Mouse (Mus musculus): ENCODE results near the gene Zmiz1. TPM values are rescaled to one million over a fixed set of nuclear protein-coding genes. Genes with fewer than 3 reads are reported as not detected.

Gene Zmiz1
- total RNA-seq, 2 experiments from 2014 or later = 27.4 to 34.5 TPM

DNA sequence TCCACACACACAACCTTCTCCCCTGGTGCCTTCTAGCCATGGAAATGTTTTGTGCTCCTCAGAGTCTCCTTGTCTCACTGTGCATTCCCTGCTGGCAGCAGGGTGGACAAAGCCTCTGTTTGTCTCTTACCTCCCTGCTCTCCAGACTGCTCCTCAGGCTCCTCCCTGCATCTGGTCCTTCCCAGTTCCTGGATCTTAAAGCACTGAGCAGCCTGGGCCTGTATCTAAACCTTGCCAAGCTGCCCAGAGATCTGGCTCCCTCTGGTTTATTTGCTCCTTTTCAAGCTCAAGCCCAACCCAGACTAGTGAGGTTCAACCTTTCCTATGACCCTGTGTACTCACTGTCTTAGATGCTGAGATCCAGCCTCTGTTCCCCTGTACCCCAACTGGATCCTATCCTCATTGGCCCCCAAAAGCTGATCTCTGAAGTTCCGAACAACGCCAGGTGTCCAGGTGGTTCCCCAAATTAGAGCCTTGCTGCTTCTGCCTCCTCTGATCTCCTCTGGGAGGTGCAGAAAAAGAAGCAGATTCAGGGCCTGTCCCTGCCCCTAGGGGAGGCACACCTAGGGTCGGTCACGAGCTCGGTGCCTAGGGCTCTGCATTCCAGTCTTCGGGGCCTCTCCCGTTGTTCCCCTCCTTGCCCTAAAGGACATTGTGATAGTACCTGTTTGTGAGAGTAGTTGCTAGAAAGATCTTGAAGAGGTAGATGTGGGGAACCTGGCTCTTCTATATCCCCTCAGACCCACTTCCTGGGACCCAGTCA lies 171.8 kb downstream of the Zmiz1 start:
- DNase-seq = no peak
- intact Hi-C loops (cut with DNase I) = no loop called here
- TF ChIP-seq CTCF (IDR thresholded peaks at IDR 0.05) = no peak
- H3K27ac ChIP-seq = peak overlapping the region; percentile 66
- H3K4me3 ChIP-seq = no peak overlapping the region

DNA sequence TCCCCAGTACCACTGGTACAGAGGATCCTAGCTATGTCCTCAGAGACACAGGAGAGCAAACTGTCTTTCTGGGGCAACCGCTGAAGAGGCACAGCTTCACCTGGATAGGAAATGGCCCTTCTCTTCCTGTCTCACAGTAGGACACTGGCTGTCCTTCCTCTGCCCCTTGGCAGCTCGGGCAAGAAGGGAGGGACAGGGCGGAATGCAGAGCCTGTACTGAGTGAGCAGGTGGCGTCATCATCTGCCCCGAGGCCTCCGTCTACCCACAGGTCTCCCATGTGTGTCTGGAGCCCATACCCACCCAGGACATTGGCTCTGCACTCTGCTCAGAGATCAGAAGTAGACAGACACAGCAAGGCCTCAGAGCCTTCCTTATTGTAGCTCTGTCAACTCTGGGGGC lies 172.5 kb downstream of the Zmiz1 start:
- H3K27ac ChIP-seq = no peak overlapping the region; the same call in 1 of the 2 replicates
- DNase-seq = no peak
- TF ChIP-seq CTCF (IDR thresholded peaks at IDR 0.05) = no peak
- intact Hi-C loops (cut with DNase I) = no loop called here
- H3K4me3 ChIP-seq = no peak overlapping the region

DNA sequence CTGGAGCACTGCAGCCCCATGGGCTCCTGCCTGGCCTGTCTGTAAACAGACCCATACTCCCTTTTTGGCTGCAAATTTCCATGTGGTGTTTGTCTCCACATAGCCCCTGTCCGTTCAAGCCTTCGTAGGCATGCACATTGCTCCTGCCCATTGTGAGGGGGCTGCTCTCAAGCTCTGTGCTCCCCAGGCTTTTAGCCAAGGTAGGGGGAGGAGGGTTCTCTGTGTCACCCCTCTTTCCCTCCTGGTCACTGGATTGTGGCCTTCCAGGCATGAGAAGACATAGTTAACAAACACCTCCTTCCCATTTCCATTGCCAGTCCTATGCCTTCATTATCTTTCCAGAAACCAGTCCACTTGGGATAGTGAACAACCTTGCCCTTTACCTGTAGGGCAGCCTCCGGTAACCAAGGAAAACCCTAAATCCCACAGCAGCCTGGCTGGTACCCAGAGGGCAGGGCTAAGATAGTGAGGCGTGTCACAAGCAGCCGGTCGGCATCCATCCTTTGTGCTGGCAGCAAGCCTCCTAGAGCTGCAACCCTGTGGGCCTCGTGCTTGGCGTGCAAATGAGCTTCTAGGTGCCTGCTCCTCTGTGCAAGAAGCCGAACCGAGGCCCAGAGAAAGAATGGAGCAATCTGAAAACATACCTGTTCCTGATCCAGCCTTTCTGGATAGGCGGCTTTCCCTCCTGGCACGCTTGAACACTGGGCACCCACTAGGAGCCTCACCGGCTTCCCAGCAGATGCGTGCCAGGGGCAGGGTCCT lies 174.7 kb downstream of the Zmiz1 start:
- intact Hi-C loops (cut with DNase I) = no loop called here
- no peak for TF ChIP-seq CTCF (IDR thresholded peaks at IDR 0.05)
- Histone ChIP-seq H3K4me3 (no peak overlapping the region), H3K27ac (peak overlapping the region; percentile 28)
- peak; percentile 65 for DNase-seq

DNA sequence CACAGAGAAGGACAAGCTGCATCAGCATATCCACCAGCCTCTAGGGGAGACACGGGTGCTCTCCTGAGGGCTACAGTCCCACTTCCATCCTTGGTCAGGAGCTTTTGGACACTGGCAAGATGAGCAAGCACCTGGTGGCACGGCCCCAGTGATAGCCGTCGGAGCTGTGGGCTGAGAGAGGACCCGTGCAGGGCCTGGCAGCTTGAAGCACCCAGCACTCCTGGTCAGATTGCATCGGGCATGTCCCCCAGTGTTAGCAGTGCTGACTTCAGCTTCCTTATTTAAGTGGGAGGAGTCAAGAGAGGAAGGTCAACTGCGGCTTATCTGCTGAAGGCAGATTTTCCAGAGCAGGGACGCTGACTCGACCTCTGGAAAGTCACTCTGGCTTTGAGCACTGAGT lies 175.3 kb downstream of the Zmiz1 start:
- Histone ChIP-seq H3K4me3 (no peak overlapping the region), H3K27ac (peak overlapping the region; percentile 28)
- TF ChIP-seq CTCF (IDR thresholded peaks at IDR 0.05) = no peak
- intact Hi-C loops (cut with DNase I) = no loop called here
- DNase-seq = peak; percentile 49

DNA sequence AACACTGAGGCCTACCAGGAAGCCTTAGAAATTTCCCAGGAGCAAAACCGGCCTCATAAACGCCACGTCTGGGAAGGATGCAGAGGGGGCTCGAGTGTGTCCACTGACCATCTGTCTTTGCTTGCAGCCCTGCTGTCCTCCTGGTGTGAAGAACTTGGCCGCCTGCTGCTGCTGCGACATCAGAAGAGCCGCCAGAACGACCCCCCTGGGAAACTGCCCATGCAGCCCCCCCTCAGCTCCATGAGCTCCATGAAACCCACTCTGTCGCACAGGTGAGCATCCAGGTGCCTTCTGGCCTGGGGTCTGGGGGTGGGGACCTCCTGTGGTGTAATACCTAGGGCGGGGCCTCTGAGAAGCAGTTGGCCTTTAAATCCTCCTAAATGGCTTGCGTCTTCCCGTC lies 176.8 kb downstream of the Zmiz1 start:
- no peak for DNase-seq
- Histone ChIP-seq H3K4me3 (no peak overlapping the region), H3K27ac (peak overlapping the region; percentile 57)
- no peak for TF ChIP-seq CTCF (IDR thresholded peaks at IDR 0.05)
- intact Hi-C loops (cut with DNase I) = no loop called here

DNA sequence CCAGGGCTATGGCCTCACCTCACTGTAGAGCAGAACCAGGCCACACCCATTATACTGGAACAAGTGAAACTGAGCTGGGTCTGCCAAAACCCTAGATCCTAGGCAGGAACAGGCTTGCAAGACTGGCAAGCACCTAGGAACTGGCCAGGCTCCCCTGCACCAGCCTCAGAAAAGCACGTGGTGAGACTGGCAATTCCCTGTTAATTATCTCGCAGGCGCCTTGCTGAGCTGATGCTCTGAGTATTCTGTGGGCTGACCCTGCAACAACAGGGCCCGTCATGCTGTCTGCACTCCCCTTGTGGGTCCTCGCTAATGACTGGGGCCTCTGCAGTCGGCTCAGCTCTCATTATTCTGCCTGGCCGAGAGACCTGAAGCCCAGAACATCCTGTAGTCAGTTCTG lies 177.3 kb downstream of the Zmiz1 start:
- Histone ChIP-seq H3K4me3 (no peak overlapping the region), H3K27ac (peak overlapping the region; percentile 57)
- TF ChIP-seq CTCF (IDR thresholded peaks at IDR 0.05) = no peak
- peak; percentile 69 for DNase-seq
- intact Hi-C loops (cut with DNase I) = no loop called here

DNA sequence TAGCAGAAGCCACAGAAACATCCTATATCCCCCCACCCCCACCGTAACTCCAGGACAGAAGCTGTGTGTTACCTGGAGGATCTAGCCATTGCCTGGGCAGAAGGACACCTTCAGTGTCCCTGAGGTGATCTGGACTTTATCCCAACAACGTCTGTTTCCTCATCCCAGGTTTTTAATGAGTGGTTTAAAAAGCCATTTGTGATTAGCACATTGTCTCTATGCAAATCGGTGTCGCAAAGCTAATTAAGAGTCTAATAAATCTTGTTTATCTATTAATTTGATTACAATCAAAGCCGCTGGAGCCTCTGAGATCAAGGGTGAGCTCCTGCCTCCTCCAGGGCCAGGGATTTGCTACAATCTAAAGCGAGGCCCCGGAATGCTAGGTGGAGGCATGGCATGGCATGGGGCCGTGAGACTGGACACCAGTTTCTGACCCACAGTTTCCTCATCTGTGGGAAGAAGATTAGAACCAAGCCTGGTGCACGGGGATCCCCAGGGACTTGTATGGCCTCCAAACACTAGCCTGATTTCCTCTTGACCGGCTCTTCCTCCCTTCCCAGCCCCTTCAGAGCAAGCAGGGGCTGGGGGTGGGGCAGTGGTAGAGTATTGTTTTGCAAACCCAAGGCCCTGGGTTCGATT lies 180.3 kb downstream of the Zmiz1 start:
- Histone ChIP-seq H3K4me3 (no peak overlapping the region), H3K27ac (no peak overlapping the region)
- DNase-seq = no peak
- TF ChIP-seq CTCF (IDR thresholded peaks at IDR 0.05) = no peak
- intact Hi-C loops (cut with DNase I) = no loop called here

DNA sequence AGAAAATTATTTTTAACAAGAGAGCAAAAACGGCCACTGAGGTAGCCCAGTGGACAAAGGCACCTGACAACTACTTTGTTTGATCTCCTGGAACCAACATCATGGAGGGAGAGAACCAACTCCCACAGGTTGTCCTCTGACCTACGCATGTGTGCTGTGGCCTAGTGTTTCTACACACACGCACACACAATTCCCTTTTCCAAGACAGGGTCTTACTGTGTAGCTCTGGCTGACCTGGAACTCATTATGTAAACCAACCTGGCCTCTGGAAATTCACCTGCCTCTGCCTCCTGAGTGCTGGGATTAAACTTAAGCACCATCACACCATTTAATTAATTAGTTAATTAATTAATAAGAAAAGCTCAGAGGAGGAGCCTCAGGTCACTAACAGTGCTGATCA lies 181.0 kb downstream of the Zmiz1 start:
- TF ChIP-seq CTCF (IDR thresholded peaks at IDR 0.05) = no peak
- Histone ChIP-seq H3K4me3 (no peak overlapping the region), H3K27ac (no peak overlapping the region)
- no peak for DNase-seq
- intact Hi-C loops (cut with DNase I) = no loop called here

DNA sequence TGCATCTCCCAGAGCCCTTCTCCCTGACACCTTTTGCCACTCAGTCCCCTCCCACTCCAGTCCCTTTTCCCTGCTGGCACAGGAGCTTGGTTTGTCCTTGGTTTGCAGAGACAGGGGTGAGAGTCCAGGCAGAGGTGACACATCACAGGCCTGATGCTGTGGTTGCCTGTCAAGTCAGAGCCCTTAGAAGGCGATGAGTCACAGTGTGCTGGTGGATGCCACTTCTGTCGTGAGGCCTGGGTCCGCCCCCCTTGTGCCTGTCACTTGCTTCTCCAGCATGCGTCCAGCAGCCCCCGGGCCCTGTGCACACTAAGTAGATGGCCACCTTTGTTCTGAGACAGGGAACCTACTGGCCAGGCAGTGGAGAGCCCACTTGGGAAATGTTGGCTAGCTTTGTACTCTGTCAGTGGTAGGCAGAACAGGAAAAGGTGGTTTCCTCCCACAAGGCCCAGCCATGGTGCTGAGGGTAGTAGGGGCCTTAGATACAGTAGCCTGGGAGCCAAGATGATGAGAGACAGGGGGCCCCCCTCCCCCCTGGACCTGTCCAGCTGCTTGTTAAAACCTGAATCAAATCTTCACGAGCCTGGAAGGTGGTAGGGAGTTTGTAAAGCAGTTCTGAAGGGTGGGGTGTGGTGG lies 181.6 kb downstream of the Zmiz1 start:
- Histone ChIP-seq H3K4me3 (no peak overlapping the region), H3K27ac (0 out of 2 replicates have a peak overlapping the region, but pooled peaks have one; percentile 35)
- no peak for TF ChIP-seq CTCF (IDR thresholded peaks at IDR 0.05)
- intact Hi-C loops (cut with DNase I) = no loop called here
- DNase-seq = no peak

DNA sequence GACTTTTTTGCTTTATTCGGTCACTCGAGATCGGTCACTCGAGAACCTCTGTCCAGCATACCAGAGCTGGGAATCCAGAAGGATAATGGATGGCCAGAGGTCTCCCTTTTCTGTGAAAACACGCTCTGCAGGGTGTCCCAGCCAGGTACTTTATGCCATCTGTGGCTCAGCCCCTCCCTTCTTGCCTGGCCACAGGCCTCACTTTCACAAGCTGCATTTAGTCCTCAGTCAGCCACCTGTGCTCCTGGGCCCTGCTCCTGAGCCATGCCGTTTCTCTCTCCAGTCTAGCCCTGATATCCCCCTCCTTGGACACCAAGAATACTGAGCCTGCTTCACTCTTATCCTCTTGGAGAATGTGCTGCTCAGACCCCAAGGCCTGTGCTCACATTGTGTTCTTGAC lies 182.1 kb downstream of the Zmiz1 start:
- Histone ChIP-seq H3K27ac (no peak overlapping the region), H3K4me3 (no peak overlapping the region)
- intact Hi-C loops (cut with DNase I) = no loop called here

DNA sequence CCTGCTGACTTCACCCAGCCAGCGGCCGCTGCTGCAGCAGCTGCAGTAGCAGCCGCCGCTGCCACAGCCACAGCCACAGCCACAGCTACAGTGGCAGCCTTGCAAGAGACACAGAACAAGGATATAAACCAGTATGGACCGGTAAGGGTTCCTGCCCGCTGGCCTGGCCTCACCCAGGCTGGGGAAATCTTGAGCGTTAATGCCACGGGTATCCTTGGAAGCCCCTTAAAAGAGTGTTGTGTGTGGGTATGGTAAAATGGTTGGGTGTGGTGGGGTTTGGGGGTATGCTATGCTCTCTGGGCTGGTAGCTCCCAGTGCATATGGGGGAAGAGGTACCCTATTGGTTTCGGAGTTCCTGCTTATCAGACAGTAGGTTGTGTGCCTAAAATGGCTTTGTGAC lies 186.7 kb downstream of the Zmiz1 start:
- Histone ChIP-seq H3K27ac (peak overlapping the region; percentile 1; the same call in 1 of the 2 replicates), H3K4me3 (no peak overlapping the region)
- intact Hi-C loops (cut with DNase I) = no loop called here
- DNase-seq = no peak
- TF ChIP-seq CTCF (IDR thresholded peaks at IDR 0.05) = no peak

More for the DNA sequence above, 182.1 kb downstream of the Zmiz1 start:
- no peak for DNase-seq
- TF ChIP-seq CTCF (IDR thresholded peaks at IDR 0.05) = no peak

DNA sequence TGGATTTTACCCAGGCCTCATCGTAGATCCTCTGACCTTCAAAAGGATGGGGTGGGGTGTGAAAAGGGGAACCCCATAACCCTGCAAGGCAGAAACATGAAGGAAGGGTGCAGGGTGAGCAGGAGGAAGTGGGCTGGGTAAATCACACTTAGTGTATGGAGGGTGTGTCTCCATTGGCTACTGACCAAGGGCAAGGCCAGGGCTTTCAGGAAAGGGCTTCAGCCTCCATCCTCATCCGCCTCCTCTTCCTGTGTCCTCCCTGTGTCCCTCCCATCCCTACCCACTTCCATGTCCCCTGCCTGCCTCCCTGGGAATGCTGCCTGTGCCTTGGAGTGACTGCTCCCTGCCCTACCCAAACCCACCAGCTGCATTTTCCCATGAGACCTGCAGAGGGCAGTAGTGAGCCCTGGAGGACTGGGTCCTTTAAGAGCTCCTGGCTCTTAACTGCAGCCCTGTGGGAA lies 187.2 kb downstream of the Zmiz1 start:
- H3K27ac ChIP-seq = peak overlapping the region; percentile 28
- peak; percentile 65 for DNase-seq
- peak; percentile 91 for TF ChIP-seq CTCF (IDR thresholded peaks at IDR 0.05)
- no peak overlapping the region for H3K4me3 ChIP-seq
- intact Hi-C loops (cut with DNase I) = no loop called here

Measured in gastrocnemius, adult 2 months (tissue).